Mouse (Mus musculus) spleen, adult 2 months (tissue): ENCODE data around the gene Lyzl6. TPM values are rescaled to one million over a fixed set of nuclear protein-coding genes. Genes with fewer than 3 reads are reported as not detected.

Experiments used
- DNase-seq, 2 experiments: peaks; one replicate each; pipeline versions ENCODE4 v3.0.0 to v3.0.0-alpha.2; 2012 to 2021; ENCODE audit warnings: low spot score in 2 of 2, low read depth in 1 of 2
- H3K27ac ChIP-seq: fragments of 200-500 bp; 2 replicates; pipeline ENCODE4 v1.5.1; 2012; ENCODE audit warnings: low read length, inconsistent platforms; ENCODE audit not compliant: insufficient read depth
- H3K27me3 ChIP-seq: fragments of 200-500 bp; 2 replicates; pipeline ENCODE4 v1.6.1; 2012; ENCODE audit warnings: mild to moderate bottlenecking, moderate library complexity, low read length, inconsistent platforms; ENCODE audit not compliant: control insufficient read depth, insufficient read depth
- H3K36me3 ChIP-seq: fragments of 200-500 bp; 2 replicates; pipeline ENCODE4 v1.6.1; 2012; ENCODE audit warnings: mild to moderate bottlenecking, low read length, inconsistent platforms; ENCODE audit not compliant: control insufficient read depth, insufficient read depth
- H3K4me1 ChIP-seq: fragments of 200-500 bp; 2 replicates; pipeline ENCODE4 v1.6.1; 2011; ENCODE audit warnings: inconsistent platforms; ENCODE audit not compliant: control insufficient read depth, insufficient read depth, insufficient read length
- H3K4me3 ChIP-seq: fragments of 200-500 bp; 2 replicates; pipeline ENCODE4 v1.5.1; 2011; ENCODE audit warnings: mild to moderate bottlenecking, inconsistent platforms; ENCODE audit not compliant: insufficient read depth, insufficient read length; ENCODE audit errors: extremely low read depth
- CTCF ChIP-seq: fragments of 200-500 bp; IDR thresholded peaks from 2 replicates; pipeline ENCODE4 v1.5.1; 2011; ENCODE audit warnings: mild to moderate bottlenecking, inconsistent platforms; ENCODE audit not compliant: insufficient read depth, insufficient read length, insufficient replicate concordance; ENCODE audit errors: extremely low read depth
- POLR2A ChIP-seq: fragments of 200-500 bp; IDR thresholded peaks from 2 replicates; pipeline ENCODE4 v1.6.1; 2011; ENCODE audit warnings: low read depth, low read length, inconsistent platforms
- WGBS: fragments of 180-500 bp; shearing (Covaris S2); methylation state at CpG from one replicate; pipeline ENCODE4 v1.1.7; 2018; 5-methylcytosine and 5-hydroxymethylcytosine counted together
- polyA plus RNA-seq: library from polyadenylated mRNA; depleted of rRNA; stranded (reverse); fragments of >200 nt; gene quantifications from 2 replicates; pipeline ENCODE4 v1.2.3, GENCODE M21; 2012

The Lyzl6 gene
- polyA plus RNA-seq, 1 experiment = not detected

GRCm38 (mm10) chr11:103653359-103653965 lies 14.8 kb upstream of the Lyzl6 start:
- peaks cover 12% of the 10 kb centered on the region for H3K27me3 ChIP-seq
- WGBS = 70% methylated on average over 10 of the region's 10 CpGs
- TF ChIP-seq CTCF = no peak
- TF ChIP-seq POLR2A = no peak
- DNase-seq = no peak
- peaks cover 7% of the 10 kb centered on the region; the same call in 1 of the 2 replicates for H3K4me1 ChIP-seq
- H3K36me3 ChIP-seq = no peaks in the 10 kb centered on the region
- H3K27ac ChIP-seq = no peak overlapping the region
- H3K4me3 ChIP-seq = no peak overlapping the region

- peaks cover 12% of the 10 kb centered on the region for H3K27me3 ChIP-seq
- peaks cover 7% of the 10 kb centered on the region; the same call in 1 of the 2 replicates for H3K4me1 ChIP-seq
- H3K27ac ChIP-seq = no peak overlapping the region
- TF ChIP-seq POLR2A = no peak
- TF ChIP-seq CTCF = no peak
- 81% methylated on average over 6 of the region's 6 CpGs for WGBS
- no peak overlapping the region for H3K4me3 ChIP-seq
- DNase-seq = no peak
- H3K36me3 ChIP-seq = no peaks in the 10 kb centered on the region
Observed at GRCm38 (mm10) chr11:103651426-103651825, 12.7 kb upstream of the Lyzl6 start.

- H3K36me3 ChIP-seq = no peaks in the 10 kb centered on the region
- peaks cover 12% of the 10 kb centered on the region for H3K27me3 ChIP-seq
- H3K4me1 ChIP-seq = peaks cover 7% of the 10 kb centered on the region; the same call in 1 of the 2 replicates
- DNase-seq = no peak
- TF ChIP-seq POLR2A = no peak
- no peak for TF ChIP-seq CTCF
- WGBS = 5% methylated on average over 37 of the region's 37 CpGs
- H3K4me3 ChIP-seq = no peak overlapping the region; the same call in 1 of the 2 replicates
- no peak overlapping the region for H3K27ac ChIP-seq
Observed at GRCm38 (mm10) chr11:103649983-103650493, 11.3 kb upstream of the Lyzl6 start.

DNA sequence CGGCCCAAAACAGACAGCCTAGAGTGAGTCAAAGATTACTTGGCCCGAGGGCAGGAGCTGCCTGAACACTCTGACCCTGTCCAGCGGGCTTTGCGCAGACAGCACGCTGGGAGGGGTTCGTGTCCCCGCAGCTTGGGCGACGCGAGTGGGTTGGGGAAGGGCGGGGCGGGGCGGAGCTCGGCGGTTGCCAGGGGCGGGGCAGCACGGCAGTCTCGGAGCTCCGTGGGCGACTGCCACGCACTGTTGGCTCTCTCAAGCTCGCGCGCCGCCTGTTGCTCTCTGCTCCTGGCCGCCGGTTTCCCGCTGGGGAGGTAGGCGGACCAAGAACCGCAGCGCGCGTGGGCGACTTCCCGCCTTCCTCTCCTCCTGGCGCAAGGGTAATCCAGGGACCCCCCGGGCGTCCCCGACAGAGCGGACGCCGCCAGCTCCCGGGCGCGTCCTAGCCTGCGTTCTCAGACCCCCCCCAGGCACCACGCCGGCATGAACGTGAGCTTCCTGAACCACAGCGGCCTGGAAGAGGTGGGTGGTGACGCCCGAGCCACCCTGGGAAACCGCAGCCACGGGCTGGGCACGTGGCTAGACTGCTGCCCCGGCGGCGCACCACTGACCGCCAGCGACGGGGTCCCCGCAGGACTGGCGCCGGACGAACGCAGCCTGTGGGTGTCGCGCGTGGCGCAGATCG lies 10.8 kb upstream of the Lyzl6 start, which contains the start of gene Rprml:
Gene Rprml (plus strand): TSS at position 270 of the 682 bp plus-strand sequence.
- WGBS = 2% methylated on average over 64 of the region's 71 CpGs
- peaks cover 12% of the 10 kb centered on the region for H3K27me3 ChIP-seq
- no peaks in the 10 kb centered on the region for H3K36me3 ChIP-seq
- TF ChIP-seq CTCF (no peak), POLR2A (no peak)
- DNase-seq = no peak
- H3K27ac ChIP-seq = no peak within 1 kb of the TSS
- peaks cover 7% of the 10 kb centered on the region; the same call in 1 of the 2 replicates for H3K4me1 ChIP-seq
- no peak within 1 kb of the TSS; the same call in 1 of the 2 replicates for H3K4me3 ChIP-seq

- H3K4me3 ChIP-seq = no peak overlapping the region
- peaks cover 7% of the 10 kb centered on the region; the same call in 1 of the 2 replicates for H3K4me1 ChIP-seq
- no peak for TF ChIP-seq CTCF
- no peak for TF ChIP-seq POLR2A
- DNase-seq = no peak
- 40% methylated on average over 7 of the region's 7 CpGs for WGBS
- no peak overlapping the region for H3K27ac ChIP-seq
- no peaks in the 10 kb centered on the region for H3K36me3 ChIP-seq
- peaks cover 12% of the 10 kb centered on the region for H3K27me3 ChIP-seq
Observed at GRCm38 (mm10) chr11:103648656-103649055, 10.0 kb upstream of the Lyzl6 start.

- 18% methylated on average over 11 of the region's 11 CpGs for WGBS
- Histone ChIP-seq H3K4me1 (peaks cover 7% of the 10 kb centered on the region; the same call in 1 of the 2 replicates), H3K27ac (no peak overlapping the region), H3K36me3 (no peaks in the 10 kb centered on the region), H3K27me3 (peaks cover 12% of the 10 kb centered on the region), H3K4me3 (no peak overlapping the region)
- DNase-seq = no peak
- TF ChIP-seq CTCF = no peak
- TF ChIP-seq POLR2A = no peak
Observed at GRCm38 (mm10) chr11:103647921-103648620, 9.4 kb upstream of the Lyzl6 start.

DNA sequence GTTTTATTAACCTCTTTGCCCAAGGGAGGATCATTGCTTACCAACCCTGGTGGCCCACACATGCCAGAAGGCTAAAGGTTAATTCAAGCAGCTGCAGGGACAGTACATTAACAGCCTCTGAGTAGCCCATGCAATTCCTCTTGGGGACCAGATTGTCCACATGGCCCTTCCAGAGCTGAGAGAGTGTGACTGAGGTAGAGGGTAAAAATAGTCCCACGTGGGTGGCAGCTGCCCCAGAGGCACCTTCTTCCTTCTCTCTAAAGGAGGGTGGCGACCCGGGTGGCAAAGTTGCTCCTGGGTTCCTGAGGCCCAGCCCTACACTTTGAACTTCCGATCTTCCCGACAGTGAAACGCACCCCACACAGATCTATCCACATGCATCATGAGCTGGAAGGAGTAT lies 7.6 kb upstream of the Lyzl6 start:
- H3K36me3 ChIP-seq = no peaks in the 10 kb centered on the region
- H3K27me3 ChIP-seq = peaks cover 9% of the 10 kb centered on the region
- H3K4me3 ChIP-seq = no peak overlapping the region
- 74% methylated on average over 6 of the region's 6 CpGs for WGBS
- no peak for DNase-seq
- TF ChIP-seq POLR2A (no peak), CTCF (no peak)
- no peak overlapping the region for H3K27ac ChIP-seq
- peaks cover 7% of the 10 kb centered on the region; the same call in 1 of the 2 replicates for H3K4me1 ChIP-seq
